Mouse (Mus musculus) CH12.LX (cell line): ENCODE measurements around the gene Aldh4a1. TPM values are rescaled to one million over a fixed set of nuclear protein-coding genes. Genes with fewer than 3 reads are reported as not detected.

Experiments
- DNase-seq: peaks from one replicate; pipeline ENCODE4 v3.0.0-alpha.2; 2013; ENCODE audit errors: extremely low read depth
- H3K27ac ChIP-seq: 2 replicates; pipeline ENCODE4 v1.5.1; 2012; ENCODE audit warnings: low read depth, mild to moderate bottlenecking, control low read depth, moderate library complexity; ENCODE audit not compliant: insufficient read depth
- H3K27me3 ChIP-seq: replicated peaks from 2 replicates; pipeline ENCODE3; 2012; ENCODE audit warnings: inconsistent platforms
- H3K36me3 ChIP-seq, 2 experiments: replicated peaks in 1 of 2; 2 replicates each; pipeline versions ENCODE3 to v1.6.1; 2012; ENCODE audit warnings: inconsistent platforms in 1 of 2, low read length in 1 of 2, mild to moderate bottlenecking in 1 of 2, mixed read lengths in 1 of 2, moderate library complexity in 1 of 2; ENCODE audit not compliant: control insufficient read depth in 1 of 2, insufficient read depth in 1 of 2
- H3K4me1 ChIP-seq, 2 experiments: 2 replicates each; pipeline ENCODE4 v1.6.1; 2012; ENCODE audit warnings: inconsistent platforms in 1 of 2, moderate library complexity in 1 of 2; ENCODE audit not compliant: insufficient read depth in 2 of 2, control insufficient read depth in 1 of 2
- H3K4me2 ChIP-seq: 2 replicates; pipeline ENCODE4 v1.6.1; 2012; ENCODE audit warnings: low read depth, mild to moderate bottlenecking, control low read depth; ENCODE audit not compliant: poor library complexity, insufficient read depth, severe bottlenecking
- H3K4me3 ChIP-seq, 3 experiments: fragments of 150-350 bp in 1 of 3; sonication (generic) in 1 of 3; replicated peaks in 1 of 3; 2 replicates each; pipeline versions ENCODE3 to v1.5.1; 2011 to 2012; ENCODE audit warnings: low read depth in 2 of 3, low read length in 2 of 3, mild to moderate bottlenecking in 2 of 3, moderate library complexity in 2 of 3, control low read depth in 1 of 3, improper control_type of control experiment in 1 of 3, inconsistent platforms in 1 of 3, mixed read lengths in 1 of 3; ENCODE audit not compliant: poor library complexity in 1 of 3
- H3K79me2 ChIP-seq: replicated peaks from 2 replicates; pipeline ENCODE4 v1.6.1; 2012; ENCODE audit warnings: mild to moderate bottlenecking, moderate library complexity; ENCODE audit not compliant: control insufficient read depth, poor library complexity, insufficient read depth, severe bottlenecking; ENCODE audit errors: extremely low read depth
- H3K9ac ChIP-seq: 2 replicates; pipeline ENCODE4 v1.6.1; 2012; ENCODE audit warnings: low read depth, mild to moderate bottlenecking, control low read depth, moderate library complexity; ENCODE audit not compliant: insufficient read depth
- H3K9me3 ChIP-seq: replicated peaks from 2 replicates; pipeline ENCODE3; 2012; ENCODE audit warnings: low read length, inconsistent platforms, mixed read lengths
- BHLHE40 ChIP-seq: IDR thresholded peaks from 2 replicates; pipeline ENCODE4 v1.6.1; 2011; ENCODE audit warnings: mild to moderate bottlenecking, low read depth, low read length, improper control_type of control experiment
- CHD1 ChIP-seq: IDR thresholded peaks from 2 replicates; pipeline ENCODE4 v1.6.1; 2012; ENCODE audit warnings: low read depth, low read length, improper control_type of control experiment, inconsistent platforms
- CHD2 ChIP-seq: IDR thresholded peaks from 2 replicates; pipeline ENCODE4 v1.6.1; 2011; ENCODE audit warnings: low read length, improper control_type of control experiment
- CTCF ChIP-seq, 2 experiments: IDR thresholded peaks in 1 of 2; conservative IDR thresholded peaks in 1 of 2; 2 replicates each; pipeline ENCODE4 v1.5.1; 2011 to 2012; ENCODE audit warnings: low read depth in 2 of 2, low read length in 2 of 2, improper control_type of control experiment in 1 of 2, inconsistent platforms in 1 of 2, mild to moderate bottlenecking in 1 of 2, moderate library complexity in 1 of 2
- E2F4 ChIP-seq: IDR thresholded peaks from 2 replicates; pipeline ENCODE4 v1.6.1; 2011; ENCODE audit warnings: low read depth, low read length, improper control_type of control experiment; ENCODE audit not compliant: insufficient replicate concordance
- ELF1 ChIP-seq: IDR thresholded peaks from 2 replicates; pipeline ENCODE4 v1.6.1; 2014; ENCODE audit warnings: low read depth, mild to moderate bottlenecking, inconsistent platforms, low read length, improper control_type of control experiment
- EP300 ChIP-seq: IDR thresholded peaks from 2 replicates; pipeline ENCODE4 v1.6.1; 2011; ENCODE audit warnings: low read length, improper control_type of control experiment
- ETS1 ChIP-seq: conservative IDR thresholded peaks from 2 replicates; pipeline ENCODE4 v1.6.1; 2012; ENCODE audit warnings: low read depth, mild to moderate bottlenecking, inconsistent platforms, low read length, improper control_type of control experiment, moderate library complexity
- GABPA ChIP-seq: IDR thresholded peaks from 2 replicates; pipeline ENCODE4 v1.6.1; 2012; ENCODE audit warnings: low read depth, low read length, improper control_type of control experiment, inconsistent platforms; ENCODE audit not compliant: insufficient replicate concordance
- HCFC1 ChIP-seq: IDR thresholded peaks from 2 replicates; pipeline ENCODE4 v1.6.1; 2012; ENCODE audit warnings: low read depth, mild to moderate bottlenecking, inconsistent platforms, low read length, improper control_type of control experiment
- IRF4 ChIP-seq: IDR thresholded peaks from 2 replicates; pipeline ENCODE4 v1.6.1; 2014; ENCODE audit warnings: low read depth, mild to moderate bottlenecking, inconsistent platforms, low read length, improper control_type of control experiment
- JUN ChIP-seq: IDR thresholded peaks from 2 replicates; pipeline ENCODE4 v1.6.1; 2011; ENCODE audit warnings: low read depth, mild to moderate bottlenecking, low read length, improper control_type of control experiment, moderate library complexity; ENCODE audit not compliant: insufficient read depth
- JUND ChIP-seq: conservative IDR thresholded peaks from 2 replicates; pipeline ENCODE4 v1.6.1; 2011; ENCODE audit warnings: low read depth, low read length, improper control_type of control experiment
- KAT2A ChIP-seq: IDR thresholded peaks from 2 replicates; pipeline ENCODE4 v1.6.1; 2012; ENCODE audit warnings: low read length, improper control_type of control experiment, inconsistent platforms; ENCODE audit not compliant: insufficient replicate concordance
- MAFK ChIP-seq: IDR thresholded peaks from 2 replicates; pipeline ENCODE4 v1.6.1; 2011; ENCODE audit warnings: low read length, improper control_type of control experiment; ENCODE audit not compliant: insufficient replicate concordance
- MAX ChIP-seq: IDR thresholded peaks from 2 replicates; pipeline ENCODE4 v1.6.1; 2011; ENCODE audit warnings: low read length, improper control_type of control experiment
- MAZ ChIP-seq: IDR thresholded peaks from 2 replicates; pipeline ENCODE4 v1.6.1; 2012; ENCODE audit warnings: low read depth, mild to moderate bottlenecking, inconsistent platforms, low read length, improper control_type of control experiment, moderate library complexity
- MEF2A ChIP-seq: IDR thresholded peaks from 2 replicates; pipeline ENCODE4 v1.6.1; 2014; ENCODE audit warnings: low read depth, mild to moderate bottlenecking, inconsistent platforms, low read length, improper control_type of control experiment, borderline replicate concordance
- MXI1 ChIP-seq: IDR thresholded peaks from 2 replicates; pipeline ENCODE4 v1.6.1; 2011; ENCODE audit warnings: mild to moderate bottlenecking, low read depth, low read length, improper control_type of control experiment
- MYC ChIP-seq: IDR thresholded peaks from 2 replicates; pipeline ENCODE4 v1.6.1; 2011; ENCODE audit warnings: low read depth, mild to moderate bottlenecking, improper control_type of control experiment, low read length
- NELFE ChIP-seq: IDR thresholded peaks from 2 replicates; pipeline ENCODE4 v1.6.1; 2011; ENCODE audit warnings: low read depth, low read length, improper control_type of control experiment
- NRF1 ChIP-seq: IDR thresholded peaks from 2 replicates; pipeline ENCODE4 v1.6.1; 2014; ENCODE audit warnings: low read depth, mild to moderate bottlenecking, inconsistent platforms, low read length, improper control_type of control experiment, moderate library complexity
- PAX5 ChIP-seq: IDR thresholded peaks from 2 replicates; pipeline ENCODE4 v1.6.1; 2012; ENCODE audit warnings: low read length, inconsistent platforms, mixed read lengths
- POLR2A ChIP-seq: IDR thresholded peaks from 2 replicates; pipeline ENCODE4 v1.6.1; 2011; ENCODE audit warnings: low read depth, mild to moderate bottlenecking, improper control_type of control experiment, low read length
- POLR2AphosphoS2 ChIP-seq: IDR thresholded peaks from 2 replicates; pipeline ENCODE4 v1.6.1; 2011; ENCODE audit warnings: low read depth, low read length, improper control_type of control experiment
- RAD21 ChIP-seq: IDR thresholded peaks from 2 replicates; pipeline ENCODE4 v1.6.1; 2011; ENCODE audit warnings: low read depth, mild to moderate bottlenecking, low read length, improper control_type of control experiment, moderate library complexity
- RCOR1 ChIP-seq: conservative IDR thresholded peaks from 2 replicates; pipeline ENCODE4 v1.6.1; 2012; ENCODE audit warnings: low read depth, mild to moderate bottlenecking, inconsistent platforms, low read length, improper control_type of control experiment
- SIN3A ChIP-seq: IDR thresholded peaks from 2 replicates; pipeline ENCODE4 v1.6.1; 2012; ENCODE audit warnings: low read length, improper control_type of control experiment, inconsistent platforms
- SMC3 ChIP-seq: IDR thresholded peaks from 2 replicates; pipeline ENCODE4 v1.6.1; 2011; ENCODE audit warnings: low read depth, low read length, improper control_type of control experiment
- TBP ChIP-seq: conservative IDR thresholded peaks from 2 replicates; pipeline ENCODE4 v1.6.1; 2011; ENCODE audit warnings: low read depth, low read length, improper control_type of control experiment
- TCF12 ChIP-seq: IDR thresholded peaks from 2 replicates; pipeline ENCODE4 v1.6.1; 2014; ENCODE audit warnings: low read depth, mild to moderate bottlenecking, inconsistent platforms, low read length, improper control_type of control experiment
- UBTF ChIP-seq: IDR thresholded peaks from 2 replicates; pipeline ENCODE4 v1.6.1; 2012; ENCODE audit warnings: low read depth, mild to moderate bottlenecking, inconsistent platforms, low read length, improper control_type of control experiment, moderate library complexity
- USF1 ChIP-seq: IDR thresholded peaks from 2 replicates; pipeline ENCODE4 v1.6.1; 2014; ENCODE audit warnings: low read depth, mild to moderate bottlenecking, inconsistent platforms, low read length, improper control_type of control experiment
- USF2 ChIP-seq: conservative IDR thresholded peaks from 2 replicates; pipeline ENCODE4 v1.6.1; 2011; ENCODE audit warnings: low read depth, low read length, improper control_type of control experiment
- ZC3H11A ChIP-seq: IDR thresholded peaks from 2 replicates; pipeline ENCODE4 v1.6.1; 2012; ENCODE audit warnings: low read depth, mild to moderate bottlenecking, inconsistent platforms, low read length, improper control_type of control experiment
- ZKSCAN1 ChIP-seq: IDR thresholded peaks from 2 replicates; pipeline ENCODE4 v1.6.1; 2012; ENCODE audit warnings: low read depth, inconsistent platforms, low read length, improper control_type of control experiment, borderline replicate concordance
- ZMIZ1 ChIP-seq: IDR thresholded peaks from 2 replicates; pipeline ENCODE4 v1.6.1; 2012; ENCODE audit warnings: low read depth, mild to moderate bottlenecking, inconsistent platforms, low read length, improper control_type of control experiment
- dilution Hi-C: fragments of 300-500 bp; cut with MboI; formaldehyde crosslinking; loops from 2 replicates; pipeline ENCODE4 v1.14.3; 2020; ENCODE audit warnings: low sequenced_read_pairs; ENCODE audit not compliant: extremely low pct_unique_long_range_greater_than_20kb, extremely low pct_ligation_motif_present
- in situ Hi-C: fragments of 300-500 bp; cut with MboI; formaldehyde crosslinking; loops from 3 replicates; pipeline ENCODE4 v1.14.3; 2019; ENCODE audit warnings: low sequenced_read_pairs, low pct_ligation_motif_present, low pct_unique_long_range_greater_than_20kb, mixed read lengths
- polyA plus RNA-seq: library from polyadenylated mRNA; unstranded; fragments of >175 nt; gene quantifications from 2 replicates; pipeline ENCODE4 v1.2.1, GENCODE M21; 2012; ENCODE audit warnings: low read depth; ENCODE audit not compliant: insufficient read length
- total RNA-seq, 2 experiments: library from RNA; depleted of rRNA; stranded (reverse); fragments of 300-350 nt in 1 of 2; fragments of >200 nt in 1 of 2; gene quantifications; 2 replicates each; pipeline ENCODE4 v1.2.3; 2012 to 2014

The Aldh4a1 gene
- total and polyA plus RNA-seq, 3 experiments, result 6.5 to 18.0 (median 6.5) TPM

DNA sequence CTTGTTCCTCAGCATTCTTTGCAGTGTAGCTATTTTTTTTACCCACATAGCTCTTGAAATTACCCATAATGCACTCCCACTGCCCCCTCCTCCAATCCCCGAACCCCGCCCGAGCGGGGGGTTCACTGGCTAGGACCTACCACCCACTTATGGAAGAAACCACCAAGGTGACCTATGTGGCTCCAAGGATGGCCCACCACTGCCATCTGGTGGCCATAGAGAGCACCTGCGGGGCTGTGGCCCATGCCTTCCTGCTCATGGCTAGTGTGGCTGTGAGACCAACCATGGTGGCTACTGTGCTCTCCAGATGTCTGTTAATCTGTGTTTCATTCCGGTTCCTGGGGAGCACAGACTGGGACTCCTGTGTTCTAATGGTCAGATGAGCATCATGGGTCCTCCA, 47.2 kb downstream of the Aldh4a1 start:
- Histone ChIP-seq H3K4me2 (no peak overlapping the region), H3K4me3 (no peak overlapping the region), H3K4me1 (no peaks in the 10 kb centered on the region), H3K27me3 (peaks cover 84% of the 10 kb centered on the region), H3K36me3 (no peaks in the 10 kb centered on the region), H3K9ac (no peak overlapping the region), H3K79me2 (no peaks in the 10 kb centered on the region), H3K27ac (no peak overlapping the region), H3K9me3 (peaks cover 11% of the 10 kb centered on the region)
- DNase-seq, result peak; percentile 67
- dilution Hi-C loops, result no loop called here
- TF ChIP-seq TBP, result no peak
- TF ChIP-seq TCF12, result no peak
- TF ChIP-seq MAFK, result no peak
- TF ChIP-seq MYC, result no peak
- no peak for TF ChIP-seq SIN3A
- no peak for TF ChIP-seq POLR2A
- no peak for TF ChIP-seq CHD1
- TF ChIP-seq MXI1, result no peak
- no peak for TF ChIP-seq CHD2
- TF ChIP-seq EP300, result no peak
- no peak for TF ChIP-seq KAT2A
- TF ChIP-seq JUND, result no peak
- TF ChIP-seq IRF4, result no peak
- TF ChIP-seq ZKSCAN1, result no peak
- TF ChIP-seq ELF1, result no peak
- no peak for TF ChIP-seq JUN
- no peak for TF ChIP-seq USF2
- TF ChIP-seq CTCF (conservative IDR thresholded peaks at IDR 0.05 in 1 of 2, IDR thresholded peaks at IDR 0.05 in 1 of 2; ENCODE audit: low read depth in 2 of 2, low read length in 2 of 2), result peak; percentile 82 to 93
- 0 out of 2 replicates have a peak, but pooled peaks have one; percentile 23 for TF ChIP-seq NELFE
- no peak for TF ChIP-seq MAZ
- no peak for TF ChIP-seq GABPA
- TF ChIP-seq SMC3, result peak; percentile 96
- TF ChIP-seq HCFC1, result no peak
- no peak for TF ChIP-seq ZMIZ1
- no peak for TF ChIP-seq PAX5
- TF ChIP-seq POLR2AphosphoS2, result no peak
- no peak for TF ChIP-seq RCOR1
- no peak for TF ChIP-seq NRF1
- TF ChIP-seq MAX, result no peak
- no peak for TF ChIP-seq E2F4
- no peak for TF ChIP-seq USF1
- peak; percentile 63; the same call in 1 of the 2 replicates for TF ChIP-seq ZC3H11A
- TF ChIP-seq MEF2A, result no peak
- TF ChIP-seq ETS1, result no peak
- no peak for TF ChIP-seq UBTF
- TF ChIP-seq BHLHE40, result no peak
- peak; percentile 88 for TF ChIP-seq RAD21
- in situ Hi-C loops, result no loop called here
